ENCODE assay signal across 8 mouse cellular contexts in the genomic region with DNA sequence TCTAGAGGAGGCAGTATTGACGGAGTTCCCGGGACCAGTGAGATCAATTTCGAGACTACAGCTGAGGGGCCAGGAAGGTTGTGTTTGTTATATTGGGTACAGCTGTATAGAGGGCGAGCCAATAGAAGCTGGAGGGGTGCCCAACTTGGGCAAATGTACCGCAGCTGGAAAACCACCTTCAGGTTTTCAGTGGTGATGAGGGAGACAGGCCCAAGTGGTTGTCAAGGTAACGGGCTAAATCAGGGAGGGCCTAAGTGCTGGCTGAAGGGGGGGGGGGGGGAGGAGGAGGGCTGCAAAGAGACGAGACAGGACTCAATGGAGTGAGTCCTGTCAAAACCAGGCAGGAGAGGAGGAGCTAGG. TPM values are rescaled to one million over a fixed set of nuclear protein-coding genes. Genes with fewer than 3 reads are reported as not detected.
DNase-seq lines count a peak whose midpoint lies in the region; ATAC-seq and TF ChIP-seq lines count a peak whose summit lies in the region.

No protein-coding gene starts in this region.

- ATAC-seq in embryonic facial prominence, embryonic 13.5 days (ENCODE audit: insufficient number of reproducible peaks, insufficient read depth, low FRiP score, low TSS enrichment, low read depth) = peak; percentile 8; the same call in 1 of the 2 replicates
- peak; percentile 7; the same call in 1 of the 2 replicates for ATAC-seq in hindbrain, embryonic 15.5 days (ENCODE audit: low FRiP score, low read depth)
- ATAC-seq in neural tube, embryonic 12.5 days (ENCODE audit: low FRiP score, low read depth) = no peak
- no peak for ATAC-seq in erythroblast, adult 5-6 weeks (replicated peaks; ENCODE audit: low FRiP score, poor library complexity, severe bottlenecking)
- no peak for ATAC-seq in megakaryocyte progenitor cell, adult 5-6 weeks (replicated peaks; ENCODE audit: poor library complexity)

- H3K36me3 ChIP-seq in embryonic facial prominence, embryonic 13.5 days = peaks cover 8% of the 10 kb centered on the region
- H3K36me3 ChIP-seq in hindbrain, embryonic 15.5 days = no peaks in the 10 kb centered on the region
- peaks cover 39% of the 10 kb centered on the region; the same call in 1 of the 2 replicates for H3K36me3 ChIP-seq in neural tube, embryonic 12.5 days

- H3K4me3 ChIP-seq in left cerebral cortex, adult 2 months = peak overlapping the region; percentile 11; the same call in 1 of the 2 replicates
- peak overlapping the region; percentile 48; the same call in 1 of the 2 replicates for H3K4me3 ChIP-seq in embryonic facial prominence, embryonic 13.5 days
- peak overlapping the region; percentile 0; the same call in 1 of the 2 replicates for H3K4me3 ChIP-seq in hindbrain, embryonic 15.5 days
- H3K4me3 ChIP-seq in neural tube, embryonic 12.5 days = 0 out of 2 replicates have a peak overlapping the region, but pooled peaks have one; percentile 3

- intact Hi-C loops in left cerebral cortex, adult 2 months (cut with DNase I) = loop anchor here (1.0 to 2.0 kb wide), 2 partner anchors 16 to 69 kb away; no protein-coding TSS in a partner anchor
- intact Hi-C loops in left cerebral cortex, postnatal 4 days (cut with DNase I) = no loop called here

- H3K4me1 ChIP-seq in embryonic facial prominence, embryonic 13.5 days = peaks cover 75% of the 10 kb centered on the region
- peaks cover 69% of the 10 kb centered on the region for H3K4me1 ChIP-seq in hindbrain, embryonic 15.5 days (replicated peaks)
- peaks cover 66% of the 10 kb centered on the region for H3K4me1 ChIP-seq in neural tube, embryonic 12.5 days

- no peaks in the 10 kb centered on the region for H3K9me3 ChIP-seq in embryonic facial prominence, embryonic 13.5 days
- no peaks in the 10 kb centered on the region for H3K9me3 ChIP-seq in hindbrain, embryonic 15.5 days
- no peaks in the 10 kb centered on the region for H3K9me3 ChIP-seq in neural tube, embryonic 12.5 days

- H3K27me3 ChIP-seq in embryonic facial prominence, embryonic 13.5 days = no peaks in the 10 kb centered on the region
- H3K27me3 ChIP-seq in hindbrain, embryonic 15.5 days = no peaks in the 10 kb centered on the region
- H3K27me3 ChIP-seq in neural tube, embryonic 12.5 days (replicated peaks) = no peaks in the 10 kb centered on the region

- H3K4me2 ChIP-seq in embryonic facial prominence, embryonic 13.5 days = peak overlapping the region; percentile 99
- peak overlapping the region; percentile 99 for H3K4me2 ChIP-seq in hindbrain, embryonic 15.5 days
- peak overlapping the region; percentile 100 for H3K4me2 ChIP-seq in neural tube, embryonic 12.5 days (replicated peaks)

- peak overlapping the region; percentile 79 for H3K27ac ChIP-seq in left cerebral cortex, adult 2 months
- peak overlapping the region; percentile 100 for H3K27ac ChIP-seq in embryonic facial prominence, embryonic 13.5 days
- peak overlapping the region; percentile 100 for H3K27ac ChIP-seq in hindbrain, embryonic 15.5 days (replicated peaks)
- H3K27ac ChIP-seq in neural tube, embryonic 12.5 days = 0 out of 2 replicates have a peak overlapping the region, but pooled peaks have one; percentile 34

- H3K9ac ChIP-seq in embryonic facial prominence, embryonic 13.5 days = 0 out of 2 replicates have a peak overlapping the region, but pooled peaks have one; percentile 70
- H3K9ac ChIP-seq in hindbrain, embryonic 15.5 days = no peak overlapping the region
- H3K9ac ChIP-seq in neural tube, embryonic 12.5 days = no peak overlapping the region

- no peak for TF ChIP-seq CTCF in left cerebral cortex, adult 2 months (IDR thresholded peaks at IDR 0.05)

- 10% methylated on average over 7 of the region's 7 CpGs for WGBS in embryonic facial prominence, embryonic 13.5 days
- 11% methylated on average over 7 of the region's 7 CpGs for WGBS in hindbrain, embryonic 15.5 days
- WGBS in neural tube, embryonic 12.5 days = 16% methylated on average over 7 of the region's 7 CpGs

- peak in 1 of 2 experiments; percentile 36 for DNase-seq in left cerebral cortex, adult 2 months (ENCODE audit: extremely low spot score in 1 of 2, low spot score in 2 of 2)
- no peak for DNase-seq in left cerebral cortex, postnatal 4 days
- no peak for DNase-seq in layer of hippocampus, postnatal 10 days (ENCODE audit: low spot score in 2 of 2)

RNA-seq across cellular contexts. Expression of a gene that starts 1.3 kb away (rescaled TPM):
- total RNA-seq in left cerebral cortex, adult 2 months (2021) = 10 to 100 TPM; 48.5 to 48.9 TPM
- total RNA-seq in left cerebral cortex, postnatal 4 days (2021) = 10 to 100 TPM; 44.0 to 48.8 TPM
- 5.6 and 6.6 TPM in 2 replicates for polyA plus RNA-seq in embryonic facial prominence, embryonic 13.5 days (2015; fragmentation: Nextera tagmentation; extraction: Ambion mirVana)
- polyA plus RNA-seq in hindbrain, embryonic 15.5 days (2015; fragmentation: Nextera tagmentation; extraction: Ambion mirVana) = 16.7 and 19.3 TPM in 2 replicates
- 2.4 and 2.9 TPM in 2 replicates for polyA plus RNA-seq in neural tube, embryonic 12.5 days (2016; fragmentation: Nextera tagmentation; extraction: Ambion mirVana)
- total RNA-seq in erythroblast, adult 5-6 weeks (2015; ENCODE audit: low replicate concordance) = 1.5 and 2.1 TPM in 2 replicates
- 0.70 and 2.1 TPM in 2 replicates for total RNA-seq in erythroblast, adult 5-6 weeks (2017; ENCODE audit: low replicate concordance)
- 10 to 100 TPM; 40.9 to 46.6 TPM for total RNA-seq in layer of hippocampus, postnatal 10 days (2021)
- 0.42 and 1.0 TPM in 2 replicates for total RNA-seq in megakaryocyte progenitor cell, adult 5-6 weeks (2015)
- total RNA-seq in megakaryocyte progenitor cell, adult 5-6 weeks (2017) = 0.54 and 1.1 TPM in 2 replicates

RNA-seq across cellular contexts. Expression of a gene that starts 8.2 kb away (rescaled TPM):
- total RNA-seq in left cerebral cortex, adult 2 months (2021) = 10 to 100 TPM; 32.4 to 42.2 TPM
- 10 to 100 TPM; 38.5 to 43.9 TPM for total RNA-seq in left cerebral cortex, postnatal 4 days (2021)
- 12.3 and 13.0 TPM in 2 replicates for polyA plus RNA-seq in embryonic facial prominence, embryonic 13.5 days (2015; fragmentation: Nextera tagmentation; extraction: Ambion mirVana)
- 10.9 and 11.7 TPM in 2 replicates for polyA plus RNA-seq in hindbrain, embryonic 15.5 days (2015; fragmentation: Nextera tagmentation; extraction: Ambion mirVana)
- 12.9 and 13.0 TPM in 2 replicates for polyA plus RNA-seq in neural tube, embryonic 12.5 days (2016; fragmentation: Nextera tagmentation; extraction: Ambion mirVana)
- total RNA-seq in erythroblast, adult 5-6 weeks (2015; ENCODE audit: low replicate concordance) = 15.6 and 19.2 TPM in 2 replicates
- 5.5 and 7.7 TPM in 2 replicates for total RNA-seq in erythroblast, adult 5-6 weeks (2017; ENCODE audit: low replicate concordance)
- total RNA-seq in layer of hippocampus, postnatal 10 days (2021) = 10 to 100 TPM; 31.7 to 35.0 TPM
- total RNA-seq in megakaryocyte progenitor cell, adult 5-6 weeks (2015) = 27.5 and 28.3 TPM in 2 replicates
- 1.9 and 3.1 TPM in 2 replicates for total RNA-seq in megakaryocyte progenitor cell, adult 5-6 weeks (2017)

RNA-seq across cellular contexts. Expression of a gene that starts 35.4 kb away (rescaled TPM):
- total RNA-seq in left cerebral cortex, adult 2 months (2021) = 10 to 100 TPM; 23.4 to 24.9 TPM
- total RNA-seq in left cerebral cortex, postnatal 4 days (2021) = 10 to 100 TPM; 34.9 to 39.3 TPM
- 95.3 and 107 TPM in 2 replicates for polyA plus RNA-seq in embryonic facial prominence, embryonic 13.5 days (2015; fragmentation: Nextera tagmentation; extraction: Ambion mirVana)
- 75.3 and 75.7 TPM in 2 replicates for polyA plus RNA-seq in hindbrain, embryonic 15.5 days (2015; fragmentation: Nextera tagmentation; extraction: Ambion mirVana)
- polyA plus RNA-seq in neural tube, embryonic 12.5 days (2016; fragmentation: Nextera tagmentation; extraction: Ambion mirVana) = 74.1 and 77.7 TPM in 2 replicates
- total RNA-seq in erythroblast, adult 5-6 weeks (2015; ENCODE audit: low replicate concordance) = 6.9 and 25.5 TPM in 2 replicates
- total RNA-seq in erythroblast, adult 5-6 weeks (2017; ENCODE audit: low replicate concordance) = 13.8 and 28.7 TPM in 2 replicates
- total RNA-seq in layer of hippocampus, postnatal 10 days (2021) = 10 to 100 TPM; 31.4 to 39.8 TPM
- 22.3 and 23.9 TPM in 2 replicates for total RNA-seq in megakaryocyte progenitor cell, adult 5-6 weeks (2015)
- total RNA-seq in megakaryocyte progenitor cell, adult 5-6 weeks (2017) = 15.2 and 19.4 TPM in 2 replicates

RNA-seq across cellular contexts. Expression of a gene that starts 48.8 kb away (rescaled TPM):
- not detected for total RNA-seq in left cerebral cortex, adult 2 months (2021)
- not detected for total RNA-seq in left cerebral cortex, postnatal 4 days (2021)
- 0.65 TPM in 1 of 2 replicates, not detected in the other for polyA plus RNA-seq in embryonic facial prominence, embryonic 13.5 days (2015; fragmentation: Nextera tagmentation; extraction: Ambion mirVana)
- not detected in 2 replicates for polyA plus RNA-seq in hindbrain, embryonic 15.5 days (2015; fragmentation: Nextera tagmentation; extraction: Ambion mirVana)
- not detected in 2 replicates for polyA plus RNA-seq in neural tube, embryonic 12.5 days (2016; fragmentation: Nextera tagmentation; extraction: Ambion mirVana)
- not detected in 2 replicates for total RNA-seq in erythroblast, adult 5-6 weeks (2015; ENCODE audit: low replicate concordance)
- total RNA-seq in erythroblast, adult 5-6 weeks (2017; ENCODE audit: low replicate concordance) = not detected in 2 replicates
- total RNA-seq in layer of hippocampus, postnatal 10 days (2021) = under 1 TPM in 1 of 2 experiments, not detected in 1; 0.55 TPM
- total RNA-seq in megakaryocyte progenitor cell, adult 5-6 weeks (2015) = not detected in 2 replicates
- not detected in 2 replicates for total RNA-seq in megakaryocyte progenitor cell, adult 5-6 weeks (2017)

Comparison
In these comparisons a context has a peak if more than half of its experiments do, and no peak if none do; other contexts are left out.
1. H3K27ac ChIP-seq: peak in every context shown above with its lines; median percentile 100 in embryonic facial prominence, embryonic 13.5 days; 100 in hindbrain, embryonic 15.5 days; 79 in left cerebral cortex, adult 2 months; 34 in neural tube, embryonic 12.5 days.
2. ATAC-seq: peak in embryonic facial prominence, embryonic 13.5 days (single experiment) and hindbrain, embryonic 15.5 days (single experiment); none in neural tube, embryonic 12.5 days (single experiment), erythroblast, adult 5-6 weeks (single experiment) and megakaryocyte progenitor cell, adult 5-6 weeks (single experiment).
3. RNA of a gene that starts 1.3 kb away (total RNA-seq): 48.5 to 48.9 TPM in left cerebral cortex, adult 2 months, 44.0 to 48.8 TPM in left cerebral cortex, postnatal 4 days and 40.9 to 46.6 TPM in layer of hippocampus, postnatal 10 days; 0.70 to 2.1 TPM in erythroblast, adult 5-6 weeks and 0.42 to 1.1 TPM in megakaryocyte progenitor cell, adult 5-6 weeks; every median in the first group is over 10 times any median in the second.
4. Peak in every context shown above with its lines, with median percentiles within 50 percentile points of each other: H3K4me3 ChIP-seq and H3K4me2 ChIP-seq.